Mouse (Mus musculus) liver (tissue): ENCODE measurements at regions not wholly inside any gene's neighbourhood (a gene's known extent, or its start where the extent isn't known, plus 50 kb on each side); places are given as distances from the start of the nearest gene placed in this dataset.

ENCODE experiments used
- DNase-seq: peaks from one replicate; pipeline ENCODE4 v3.0.0-alpha.2; 2020; ENCODE audit warnings: mixed read lengths

GRCm38 (mm10) chr4:47534959-47535358, 60.5 kb downstream of the Sec61b start:
- no peak for DNase-seq

GRCm38 (mm10) chr4:47567694-47568093, 93.2 kb downstream of the Sec61b start:
- DNase-seq = no peak

DNA sequence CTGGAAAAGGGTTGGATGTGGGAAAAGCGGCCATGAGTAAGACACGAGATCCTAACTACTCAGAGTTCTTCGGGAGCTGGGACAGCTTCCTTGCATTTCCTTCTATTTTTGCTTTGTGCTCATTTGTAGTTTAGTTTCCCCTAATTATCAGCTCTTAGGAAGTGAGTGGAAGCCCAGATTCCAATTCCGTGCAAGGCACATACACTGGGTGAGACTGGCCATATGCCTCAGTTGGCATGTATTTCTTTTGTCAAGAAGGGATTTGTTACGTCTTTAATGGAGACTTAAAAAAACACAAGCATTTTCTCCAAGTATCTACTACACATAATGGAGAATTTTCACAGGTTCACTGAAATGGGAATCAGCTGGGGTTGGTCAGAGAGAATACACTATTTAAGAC, 96.4 kb downstream of the Sec61b start:
- no peak for DNase-seq

- DNase-seq = no peak
Measured at GRCm38 (mm10) chr4:47576011-47576410, 101.6 kb downstream of the Sec61b start.

- no peak for DNase-seq
Measured at GRCm38 (mm10) chr4:47577490-47577889, 103.0 kb downstream of the Sec61b start.

DNA sequence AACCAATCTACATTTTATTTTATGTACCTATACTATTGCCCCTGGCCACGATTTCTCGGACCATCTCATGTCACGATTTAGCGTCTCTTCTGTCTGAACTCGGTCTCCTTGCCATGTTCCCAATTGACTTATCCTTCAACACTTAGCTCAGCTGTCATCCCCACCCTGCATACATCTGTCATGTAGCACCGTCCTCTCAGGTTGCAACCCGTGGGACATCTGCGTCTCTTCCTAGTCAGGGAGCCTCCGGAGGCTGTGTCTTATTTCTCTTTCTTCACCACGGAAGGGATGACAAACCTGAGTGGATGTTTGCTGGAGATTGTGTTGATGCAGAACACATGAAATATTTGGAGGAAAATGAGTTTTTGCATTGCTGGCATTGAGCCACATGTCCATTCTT, 104.2 kb downstream of the Sec61b start:
- no peak for DNase-seq

- DNase-seq = no peak
Measured at GRCm38 (mm10) chr4:47580556-47580955, 106.1 kb downstream of the Sec61b start.

GRCm38 (mm10) chr4:47587256-47587655, 112.8 kb downstream of the Sec61b start:
- DNase-seq = no peak

GRCm38 (mm10) chr4:47592271-47592986, 118.0 kb downstream of the Sec61b start:
- DNase-seq = no peak

- DNase-seq = no peak
Measured at GRCm38 (mm10) chr4:47593155-47593554, 118.7 kb downstream of the Sec61b start.

GRCm38 (mm10) chr4:47594171-47594570, 119.7 kb downstream of the Sec61b start:
- DNase-seq = no peak

GRCm38 (mm10) chr4:47595841-47596240, 121.4 kb downstream of the Sec61b start:
- no peak for DNase-seq

GRCm38 (mm10) chr4:47597586-47597985, 123.1 kb downstream of the Sec61b start:
- no peak for DNase-seq

DNA sequence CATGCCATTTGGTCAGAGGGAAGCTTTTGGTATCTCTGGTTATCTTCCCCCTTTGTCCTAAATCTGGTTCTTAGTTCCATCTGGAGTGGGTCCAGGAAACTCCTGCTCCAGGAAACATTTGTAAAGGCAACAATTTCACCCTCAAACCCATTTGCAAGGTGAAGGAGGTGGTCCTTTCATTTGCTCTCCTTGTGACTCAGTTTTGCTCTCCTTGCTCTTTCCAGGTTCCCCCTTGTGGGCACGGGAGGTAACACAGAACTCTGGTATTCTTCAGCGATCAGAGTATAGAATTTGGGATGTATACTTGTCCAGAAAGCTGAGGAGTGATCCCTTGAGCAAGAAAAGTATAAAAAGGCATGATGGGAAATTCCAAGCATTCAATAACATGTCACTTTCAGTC, 123.8 kb downstream of the Sec61b start:
- no peak for DNase-seq

- no peak for DNase-seq
Measured at GRCm38 (mm10) chr4:47601301-47602070, 127.0 kb downstream of the Sec61b start.

- no peak for DNase-seq
Measured at GRCm38 (mm10) chr4:47603378-47603777, 128.9 kb downstream of the Sec61b start.

- DNase-seq = no peak
Measured at GRCm38 (mm10) chr4:47603847-47604397, 129.5 kb downstream of the Sec61b start.

DNA sequence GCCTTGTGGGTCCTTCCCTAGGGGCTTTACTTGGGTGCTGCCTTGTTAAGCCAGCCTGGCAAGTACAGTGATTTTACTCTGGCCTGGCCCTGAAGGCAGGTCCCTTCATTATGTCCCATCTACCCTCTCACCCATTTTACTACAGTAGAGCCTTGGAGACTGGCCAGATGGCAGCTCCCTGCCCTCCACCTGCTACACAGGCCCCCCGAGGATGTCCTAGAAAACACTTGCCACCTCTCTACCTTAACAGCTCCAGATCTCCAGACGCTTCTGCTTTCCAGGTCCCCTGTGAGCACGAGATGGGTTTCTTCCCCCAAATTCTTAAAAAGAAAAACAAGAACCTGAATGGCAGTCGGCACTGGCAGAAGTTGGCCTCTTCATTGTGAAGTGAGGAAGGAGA, 131.2 kb downstream of the Sec61b start:
- no peak for DNase-seq

DNA sequence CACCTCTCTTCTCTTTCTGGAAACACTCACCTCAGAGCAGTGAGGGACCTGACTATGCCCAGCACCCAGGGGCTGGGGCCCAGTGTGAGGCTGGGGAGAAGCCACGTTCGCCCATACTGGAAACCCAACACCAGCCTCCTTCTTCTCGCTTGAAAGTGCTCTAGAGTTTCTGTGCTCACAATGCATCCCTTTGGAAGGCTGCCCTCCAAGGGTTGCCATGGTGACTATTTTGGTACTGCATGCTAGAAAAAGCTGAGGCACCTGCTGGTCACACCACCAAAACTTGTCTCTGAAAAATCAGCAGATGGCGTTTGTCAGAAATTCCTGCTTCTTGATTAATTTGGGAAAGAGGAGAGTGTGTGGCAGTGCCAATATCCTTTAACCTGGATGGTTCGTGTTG, 134.2 kb downstream of the Sec61b start:
- no peak for DNase-seq

- DNase-seq = no peak
Measured at GRCm38 (mm10) chr4:47610913-47611312, 136.5 kb downstream of the Sec61b start.

GRCm38 (mm10) chr4:47616525-47616924, 142.1 kb downstream of the Sec61b start:
- DNase-seq = no peak

DNA sequence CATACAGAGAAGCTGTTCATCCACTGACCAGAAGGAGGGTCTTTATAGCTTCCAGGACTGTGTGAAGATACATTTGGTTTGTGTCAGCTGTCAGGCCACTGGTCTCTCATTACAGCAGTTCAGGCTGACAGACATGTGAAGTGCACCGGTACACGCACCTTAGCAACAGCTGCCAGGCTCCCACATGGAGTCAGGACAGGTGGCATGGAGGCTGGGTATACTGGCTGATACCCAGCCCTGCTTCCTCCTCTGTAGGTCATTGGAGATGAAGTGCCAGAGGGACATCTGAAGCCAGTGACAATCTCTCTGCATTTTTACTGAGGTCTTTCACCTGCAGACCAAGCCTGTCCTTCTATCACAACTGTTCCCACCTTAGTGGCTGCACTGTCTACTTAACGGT, 146.2 kb downstream of the Sec61b start:
- no peak for DNase-seq

GRCm38 (mm10) chr4:47622851-47623743, 148.6 kb downstream of the Sec61b start:
- no peak for DNase-seq
